In the genomic region with DNA sequence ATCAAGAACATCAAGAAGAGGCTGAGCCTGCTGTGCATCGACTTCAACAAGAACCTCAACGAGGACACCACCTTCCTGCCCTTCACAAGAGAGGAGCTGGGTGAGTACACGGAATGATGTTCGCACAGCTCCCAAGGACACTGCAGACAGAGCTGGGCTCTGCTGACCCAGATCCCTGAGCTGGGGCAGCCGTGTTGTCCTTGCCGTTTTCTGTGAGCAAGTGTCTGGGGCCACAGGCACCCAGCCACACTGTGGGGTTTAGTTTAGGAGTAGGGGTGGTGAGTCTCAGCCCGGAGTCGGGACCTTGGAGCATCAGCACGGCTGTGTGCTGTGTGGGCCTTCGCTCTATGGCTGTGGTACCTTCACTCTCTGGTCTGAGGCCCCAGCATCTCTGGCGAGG, we compare ENCODE assay signal across 24 mouse cellular contexts. TPM values are rescaled to one million over a fixed set of nuclear protein-coding genes. Genes with fewer than 3 reads are reported as not detected.
DNase-seq lines count a peak whose midpoint lies in the region; ATAC-seq lines count a peak whose summit lies in the region.
"Had no signal": no experiment of that assay in that cellular context is flagged by ENCODE, and none has a peak within 500 bp of the region (broad histone marks: within the 10 kb centered on the region; RNA-seq: fewer than 3 reads in every experiment).

No protein-coding gene starts in this region.

- no peak overlapping the region for H3K4me3 ChIP-seq in midbrain, embryonic 11.5 days (ENCODE audit: low read depth, low read length)
- H3K4me3 ChIP-seq: embryonic facial prominence, embryonic 12.5 days; embryonic facial prominence, embryonic 15.5 days; forebrain, embryonic 15.5 days; hindbrain, embryonic 12.5 days; hindbrain, embryonic 15.5 days had no signal

- peaks cover 42% of the 10 kb centered on the region for H3K36me3 ChIP-seq in midbrain, embryonic 11.5 days (ENCODE audit: control insufficient read depth, insufficient read depth, low read length)

- H3K9ac ChIP-seq in midbrain, embryonic 11.5 days (ENCODE audit: low read length), result no peak overlapping the region
- H3K9ac ChIP-seq: embryonic facial prominence, embryonic 12.5 days; embryonic facial prominence, embryonic 15.5 days; forebrain, embryonic 15.5 days; hindbrain, embryonic 12.5 days; hindbrain, embryonic 15.5 days had no signal

- peak; percentile 84 for DNase-seq in adrenal gland, adult 2 months
- no peak for DNase-seq in adrenal gland, postnatal 4 days (ENCODE audit: low spot score in 2 of 2)
- peak; percentile 59 for DNase-seq in adrenal gland, postnatal 10 days
- peak; percentile 67 to 74 for DNase-seq in adrenal gland, postnatal 36 days
- DNase-seq in midbrain, embryonic 11.5 days (ENCODE audit: low spot score, missing footprints), result no peak
- DNase-seq in urinary bladder, postnatal 4 days (ENCODE audit: low spot score in 2 of 2), result no peak
- DNase-seq: B cell, adult 2 months; cerebellum, adult 11 months; cerebellum, adult 2 months; cerebellum, adult 9-11 months; gastrocnemius, postnatal 10 days; gastrocnemius, postnatal 36 days; kidney, adult 2 months had no signal

- no peak overlapping the region for H3K27ac ChIP-seq in midbrain, embryonic 11.5 days (ENCODE audit: low read depth, low read length)
- H3K27ac ChIP-seq: embryonic facial prominence, embryonic 12.5 days; embryonic facial prominence, embryonic 15.5 days; forebrain, embryonic 15.5 days; hindbrain, embryonic 12.5 days; hindbrain, embryonic 15.5 days had no signal

- H3K4me1 ChIP-seq in midbrain, embryonic 11.5 days (ENCODE audit: control insufficient read depth, insufficient read depth, low read length), result no peaks in the 10 kb centered on the region
- H3K4me1 ChIP-seq: embryonic facial prominence, embryonic 12.5 days; embryonic facial prominence, embryonic 15.5 days; forebrain, embryonic 15.5 days; hindbrain, embryonic 12.5 days; hindbrain, embryonic 15.5 days had no signal

- no peaks in the 10 kb centered on the region for H3K27me3 ChIP-seq in midbrain, embryonic 11.5 days (ENCODE audit: control insufficient read depth, insufficient read depth, low read length)
- H3K27me3 ChIP-seq: CH12.LX; embryonic facial prominence, embryonic 12.5 days; embryonic facial prominence, embryonic 15.5 days; forebrain, embryonic 15.5 days; hindbrain, embryonic 12.5 days; hindbrain, embryonic 15.5 days; Patski had no signal

- 91% methylated on average over 11 of the region's 11 CpGs for WGBS in midbrain, embryonic 11.5 days

- H3K4me2 ChIP-seq in midbrain, embryonic 11.5 days, result no peak overlapping the region
- H3K4me2 ChIP-seq: embryonic facial prominence, embryonic 12.5 days; embryonic facial prominence, embryonic 15.5 days; forebrain, embryonic 15.5 days; heart, embryonic 11.5 days; hindbrain, embryonic 12.5 days; hindbrain, embryonic 15.5 days had no signal

- no peak for ATAC-seq in midbrain, embryonic 11.5 days (ENCODE audit: low FRiP score)
- ATAC-seq: forebrain, embryonic 15.5 days; intestine, postnatal 0 days; Patski had no signal

- H3K9me3 ChIP-seq in midbrain, embryonic 11.5 days (ENCODE audit: control insufficient read depth, low read length), result no peaks in the 10 kb centered on the region
- H3K9me3 ChIP-seq: embryonic facial prominence, embryonic 12.5 days; embryonic facial prominence, embryonic 15.5 days; forebrain, embryonic 15.5 days; G1E; hindbrain, embryonic 12.5 days; hindbrain, embryonic 15.5 days had no signal

RNA-seq across cellular contexts. Expression of a gene that starts 8.1 kb away (rescaled TPM):
- total RNA-seq in adrenal gland, adult 2 months (2021), result 10 to 100 TPM; 40.5 to 77.9 TPM
- polyA plus RNA-seq in adrenal gland, adult 2 months (2012; rRNA removed), result 75.0 and 95.7 TPM in 2 replicates
- total RNA-seq in adrenal gland, postnatal 4 days (2021), result 10 to 100 TPM; 39.1 to 46.7 TPM
- total RNA-seq in adrenal gland, postnatal 10 days (2021), result 10 to 100 TPM; 31.8 to 42.4 TPM
- total RNA-seq in adrenal gland, postnatal 36 days (2021), result 10 to 100 TPM; 51.5 to 56.6 TPM
- polyA plus RNA-seq in midbrain, embryonic 11.5 days (2014; fragmentation: Nextera tagmentation; extraction: Ambion mirVana), result 44.1 and 51.4 TPM in 2 replicates

RNA-seq across cellular contexts. Expression of a gene that starts 17.9 kb away (rescaled TPM):
- 100 to 1,000 TPM; 198 to 288 TPM for total RNA-seq in adrenal gland, adult 2 months (2021)
- polyA plus RNA-seq in adrenal gland, adult 2 months (2012; rRNA removed), result 495 and 554 TPM in 2 replicates
- total RNA-seq in adrenal gland, postnatal 4 days (2021), result 100 to 1,000 TPM; 158 to 163 TPM
- total RNA-seq in adrenal gland, postnatal 10 days (2021), result 100 to 1,000 TPM; 190 to 191 TPM
- total RNA-seq in adrenal gland, postnatal 36 days (2021), result 100 to 1,000 TPM; 223 to 227 TPM
- polyA plus RNA-seq in midbrain, embryonic 11.5 days (2014; fragmentation: Nextera tagmentation; extraction: Ambion mirVana), result 200 and 232 TPM in 2 replicates

RNA-seq across cellular contexts. Expression of a gene that starts 20.8 kb away (rescaled TPM):
- under 1 TPM; 0.59 to 0.86 TPM for total RNA-seq in adrenal gland, adult 2 months (2021)
- polyA plus RNA-seq in adrenal gland, adult 2 months (2012; rRNA removed), result 0.39 and 0.89 TPM in 2 replicates
- 10 to 100 TPM in 1 of 2 experiments, 1 to 10 TPM in 1; 2.3 to 16.6 TPM for total RNA-seq in adrenal gland, postnatal 4 days (2021)
- total RNA-seq in adrenal gland, postnatal 10 days (2021), result 10 to 100 TPM; 18.1 to 42.6 TPM
- 1 to 10 TPM in 1 of 2 experiments, under 1 TPM in 1; 0.36 to 2.1 TPM for total RNA-seq in adrenal gland, postnatal 36 days (2021)
- polyA plus RNA-seq in midbrain, embryonic 11.5 days (2014; fragmentation: Nextera tagmentation; extraction: Ambion mirVana), result 0.08 and 0.34 TPM in 2 replicates
- total RNA-seq: CH12.LX; G1E; hematopoietic stem cell, adult 5-6 weeks had no signal
- polyA plus RNA-seq: G1E had no signal

RNA-seq across cellular contexts. Expression of a gene that starts 27.8 kb away (rescaled TPM):
- total RNA-seq in adrenal gland, adult 2 months (2021), result 100 to 1,000 TPM; 157 to 185 TPM
- polyA plus RNA-seq in adrenal gland, adult 2 months (2012; rRNA removed), result 787 and 873 TPM in 2 replicates
- 100 to 1,000 TPM; 149 to 157 TPM for total RNA-seq in adrenal gland, postnatal 4 days (2021)
- total RNA-seq in adrenal gland, postnatal 10 days (2021), result 100 to 1,000 TPM; 151 to 161 TPM
- total RNA-seq in adrenal gland, postnatal 36 days (2021), result 100 to 1,000 TPM; 178 to 186 TPM
- polyA plus RNA-seq in midbrain, embryonic 11.5 days (2014; fragmentation: Nextera tagmentation; extraction: Ambion mirVana), result 189 and 210 TPM in 2 replicates

RNA-seq across cellular contexts. Expression of a gene that starts 40.7 kb away (rescaled TPM):
- 10 to 100 TPM; 50.9 to 53.0 TPM for total RNA-seq in adrenal gland, adult 2 months (2021)
- 121 and 154 TPM in 2 replicates for polyA plus RNA-seq in adrenal gland, adult 2 months (2012; rRNA removed)
- 10 to 100 TPM; 32.9 to 36.3 TPM for total RNA-seq in adrenal gland, postnatal 4 days (2021)
- total RNA-seq in adrenal gland, postnatal 10 days (2021), result 10 to 100 TPM; 28.5 to 32.8 TPM
- total RNA-seq in adrenal gland, postnatal 36 days (2021), result 10 to 100 TPM; 33.2 to 68.5 TPM
- polyA plus RNA-seq in midbrain, embryonic 11.5 days (2014; fragmentation: Nextera tagmentation; extraction: Ambion mirVana), result 9.1 and 10.1 TPM in 2 replicates

Comparison
In these comparisons a context has a peak if more than half of its experiments do, and no peak if none do; other contexts are left out.
1. DNase-seq: peak in adrenal gland, adult 2 months (single experiment), adrenal gland, postnatal 10 days (single experiment) and adrenal gland, postnatal 36 days (2 of 2); none in adrenal gland, postnatal 4 days (0 of 2), midbrain, embryonic 11.5 days (single experiment) and urinary bladder, postnatal 4 days (0 of 2).